ENCODE assay signal across 8 mouse cellular contexts in the genomic region with DNA sequence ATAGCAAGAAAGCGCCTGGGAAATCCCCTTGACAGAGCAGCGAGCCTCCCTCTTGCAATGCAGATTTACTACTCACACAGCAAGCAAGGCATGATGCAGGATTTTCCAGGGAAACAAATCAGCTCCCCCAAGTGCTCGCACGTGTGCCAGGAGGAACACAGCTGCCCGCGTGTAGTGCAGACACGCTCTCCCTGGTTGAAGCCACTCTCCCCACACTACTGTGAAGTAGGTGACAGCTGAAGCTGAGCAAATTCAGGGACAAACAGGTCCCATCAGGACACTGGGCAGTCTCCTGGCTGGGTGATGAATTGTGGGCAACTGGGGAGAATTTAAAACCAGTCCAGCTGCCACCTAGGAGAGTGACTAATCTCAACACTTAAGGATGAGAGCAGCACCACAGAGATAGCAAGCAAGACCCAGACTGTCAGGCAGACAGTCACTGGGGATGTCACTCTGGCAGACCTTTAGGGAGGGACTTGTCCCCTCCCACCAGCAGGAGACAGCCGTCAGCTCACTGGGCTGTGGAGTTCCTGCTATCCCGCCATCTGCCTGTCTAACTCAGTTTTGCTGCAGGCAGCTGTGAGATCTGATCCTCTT. TPM values are rescaled to one million over a fixed set of nuclear protein-coding genes. Genes with fewer than 3 reads are reported as not detected.
A peak's percentile ranks its signal among the peaks of the same experiment; 100 is the strongest.
DNase-seq lines count a peak whose midpoint lies in the region; ATAC-seq lines count a peak whose summit lies in the region.

No protein-coding gene starts in this region.

- 0 out of 2 replicates have a peak overlapping the region, but pooled peaks have one; percentile 7 for H3K4me3 ChIP-seq in midbrain, embryonic 14.5 days (replicated peaks; ENCODE audit: low read depth, low read length)

- H3K4me2 ChIP-seq in midbrain, embryonic 14.5 days (ENCODE audit: low read length) = peak overlapping the region; percentile 45

- DNase-seq in heart, adult 11 months = peak; percentile 87
- DNase-seq in heart, adult 18-20 months = no peak
- peak; percentile 49 for DNase-seq in Muller cell, postnatal 12 days (ENCODE audit: inconsistent ontology term)
- DNase-seq in heart, postnatal 4 days = peak; percentile 7
- peak; percentile 78 for DNase-seq in midbrain, embryonic 14.5 days
- no peak for DNase-seq in urinary bladder, postnatal 25 days (ENCODE audit: low spot score)
- no peak for DNase-seq in testis, postnatal 14 days (ENCODE audit: low spot score)
- DNase-seq in kidney, postnatal 25 days = no peak

- no peaks in the 10 kb centered on the region for H3K36me3 ChIP-seq in midbrain, embryonic 14.5 days (ENCODE audit: control insufficient read depth, insufficient read depth, low read length)

- peaks cover 68% of the 10 kb centered on the region for H3K4me1 ChIP-seq in midbrain, embryonic 14.5 days (ENCODE audit: control insufficient read depth, insufficient read depth, low read length)

- peak overlapping the region; percentile 85 for H3K27ac ChIP-seq in midbrain, embryonic 14.5 days (replicated peaks; ENCODE audit: low read depth, low read length)

- H3K27me3 ChIP-seq in midbrain, embryonic 14.5 days (ENCODE audit: control insufficient read depth, insufficient read depth, low read length) = no peaks in the 10 kb centered on the region

- H3K9me3 ChIP-seq in midbrain, embryonic 14.5 days (ENCODE audit: control insufficient read depth, low read length) = no peaks in the 10 kb centered on the region

- ATAC-seq in midbrain, embryonic 14.5 days (ENCODE audit: low FRiP score, low TSS enrichment) = peak; percentile 65; the same call in 1 of the 2 replicates

- under 1% methylated on average over 9 of the region's 9 CpGs for WGBS in midbrain, embryonic 14.5 days

- H3K9ac ChIP-seq in midbrain, embryonic 14.5 days (replicated peaks; ENCODE audit: low read length) = peak overlapping the region; percentile 42

RNA-seq across cellular contexts. Expression of gene St8sia2, which starts 6.6 kb away (rescaled TPM):
- total RNA-seq in heart, adult 18-20 months (2021) = under 1 TPM; 0.10 to 0.23 TPM
- 1 to 10 TPM; 1.5 to 2.8 TPM for total RNA-seq in heart, postnatal 4 days (2021)
- polyA plus RNA-seq in midbrain, embryonic 14.5 days (2014; fragmentation: Nextera tagmentation; extraction: Ambion mirVana) = 109 and 127 TPM in 2 replicates

Comparison
In these comparisons a context has a peak if more than half of its experiments do, and no peak if none do; other contexts are left out.
1. DNase-seq: peak in heart, adult 11 months (single experiment), Muller cell, postnatal 12 days (single experiment), heart, postnatal 4 days (single experiment) and midbrain, embryonic 14.5 days (single experiment); none in heart, adult 18-20 months (0 of 2), urinary bladder, postnatal 25 days (single experiment), testis, postnatal 14 days (single experiment) and kidney, postnatal 25 days (0 of 2).